Mouse (Mus musculus): ENCODE results near the gene Itpkb. TPM values are rescaled to one million over a fixed set of nuclear protein-coding genes. Genes with fewer than 3 reads are reported as not detected.

Itpkb gene
- polyA plus RNA-seq, 1 experiment: 0.03 TPM

DNA sequence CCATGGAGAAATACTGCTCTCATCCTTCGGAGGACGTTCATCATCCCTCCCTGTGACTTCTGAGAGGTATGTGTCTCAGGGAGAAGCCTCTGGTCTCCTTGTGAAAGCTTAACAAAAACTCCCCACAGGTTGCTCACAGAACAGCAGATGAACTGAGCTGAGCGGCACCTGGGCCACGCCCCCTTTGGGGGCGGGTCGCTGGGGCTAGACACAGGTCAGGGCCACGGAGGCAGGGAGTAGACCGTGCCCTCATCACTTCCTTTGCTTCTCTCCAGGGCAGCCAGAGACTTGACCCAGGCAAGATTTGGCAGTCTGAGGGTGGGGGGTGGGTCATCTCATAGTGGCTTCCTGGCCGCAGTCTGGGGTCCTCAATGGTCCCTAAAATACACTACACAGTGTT, 104.6 kb downstream of the Itpkb start:
- no peaks in the 10 kb centered on the region for H3K36me3 ChIP-seq (ENCODE audit: control insufficient read depth)
- no peak for TF ChIP-seq GATA1 (IDR thresholded peaks at IDR 0.05; ENCODE audit: low read length)
- no peak for TF ChIP-seq TAL1 (IDR thresholded peaks at IDR 0.05; ENCODE audit: low read length)
- no peaks in the 10 kb centered on the region for H3K4me1 ChIP-seq (ENCODE audit: control insufficient read depth)
- no peaks in the 10 kb centered on the region for H3K9me3 ChIP-seq (ENCODE audit: control insufficient read depth, low read length)
- no peak overlapping the region for H3K4me3 ChIP-seq (replicated peaks)
- H3K27me3 ChIP-seq (ENCODE audit: control insufficient read depth): peaks cover 40% of the 10 kb centered on the region

DNA sequence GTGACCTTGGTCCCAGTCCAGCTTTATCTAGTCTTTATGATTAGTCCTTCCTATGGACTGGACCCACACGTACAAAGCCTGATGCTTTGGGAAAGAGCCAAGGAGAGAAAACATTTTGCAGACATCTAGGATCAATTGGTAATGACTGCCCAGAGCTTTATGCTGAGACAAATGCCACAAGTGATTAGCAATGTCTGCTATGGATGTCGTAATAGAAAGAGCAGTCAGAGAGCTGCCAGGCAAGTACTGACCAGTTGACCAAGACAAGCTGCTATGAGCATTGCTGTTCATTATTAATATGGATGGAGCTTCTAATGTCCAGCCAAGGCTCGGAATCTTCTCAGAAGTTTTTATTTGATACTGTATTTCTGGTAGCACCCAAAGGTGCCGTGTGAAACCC, 109.2 kb downstream of the Itpkb start:
- H3K9me3 ChIP-seq (ENCODE audit: control insufficient read depth, low read length): no peaks in the 10 kb centered on the region
- H3K27me3 ChIP-seq (ENCODE audit: control insufficient read depth): peaks cover 9% of the 10 kb centered on the region
- H3K36me3 ChIP-seq (ENCODE audit: control insufficient read depth): no peaks in the 10 kb centered on the region
- H3K4me3 ChIP-seq (replicated peaks): no peak overlapping the region
- no peaks in the 10 kb centered on the region for H3K4me1 ChIP-seq (ENCODE audit: control insufficient read depth)
- TF ChIP-seq TAL1 (IDR thresholded peaks at IDR 0.05; ENCODE audit: low read length) (no peak), GATA1 (IDR thresholded peaks at IDR 0.05; ENCODE audit: low read length) (no peak)

DNA sequence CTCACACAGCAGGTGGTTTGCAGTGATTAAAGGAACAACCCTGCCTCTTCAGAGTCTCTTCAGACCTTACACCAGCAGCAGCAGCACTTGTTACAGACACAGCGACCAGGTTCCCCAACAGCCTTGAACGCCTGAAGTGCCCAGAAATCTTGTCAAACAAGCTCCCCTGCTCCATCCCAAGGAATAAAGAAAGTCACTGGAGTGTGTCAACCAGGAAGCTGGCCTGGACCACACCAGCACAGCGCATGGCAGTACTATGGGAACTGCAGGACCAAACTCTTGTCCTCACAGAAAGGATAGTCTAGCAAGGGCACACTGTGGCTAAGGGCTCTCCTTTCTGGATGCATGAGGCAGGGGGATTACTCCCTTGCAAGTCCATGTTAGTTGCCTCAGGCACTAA, 114.1 kb downstream of the Itpkb start:
- peaks cover 2% of the 10 kb centered on the region; the same call in 1 of the 2 replicates for H3K27me3 ChIP-seq (ENCODE audit: control insufficient read depth)
- no peaks in the 10 kb centered on the region for H3K36me3 ChIP-seq (ENCODE audit: control insufficient read depth)
- TF ChIP-seq GATA1 (IDR thresholded peaks at IDR 0.05; ENCODE audit: low read length) (no peak), TAL1 (IDR thresholded peaks at IDR 0.05; ENCODE audit: low read length) (no peak)
- no peaks in the 10 kb centered on the region for H3K9me3 ChIP-seq (ENCODE audit: control insufficient read depth, low read length)
- no peak overlapping the region for H3K4me3 ChIP-seq (replicated peaks)
- no peaks in the 10 kb centered on the region for H3K4me1 ChIP-seq (ENCODE audit: control insufficient read depth)

- H3K9me3 ChIP-seq (ENCODE audit: control insufficient read depth, low read length): no peaks in the 10 kb centered on the region
- no peak overlapping the region for H3K4me3 ChIP-seq (replicated peaks)
- H3K36me3 ChIP-seq (ENCODE audit: control insufficient read depth): no peaks in the 10 kb centered on the region
- H3K4me1 ChIP-seq (ENCODE audit: control insufficient read depth): no peaks in the 10 kb centered on the region
- TF ChIP-seq GATA1 (IDR thresholded peaks at IDR 0.05; ENCODE audit: low read length) (no peak), TAL1 (IDR thresholded peaks at IDR 0.05; ENCODE audit: low read length) (no peak)
- no peaks in the 10 kb centered on the region for H3K27me3 ChIP-seq (ENCODE audit: control insufficient read depth)
Measured at GRCm38 (mm10) chr1:180449641-180450040, 119.4 kb downstream of the Itpkb start.

GRCm38 (mm10) chr1:180458274-180458673, 128.0 kb downstream of the Itpkb start:
- TF ChIP-seq GATA1 (IDR thresholded peaks at IDR 0.05; ENCODE audit: low read length) (no peak), TAL1 (IDR thresholded peaks at IDR 0.05; ENCODE audit: low read length) (no peak)
- H3K36me3 ChIP-seq (ENCODE audit: control insufficient read depth): no peaks in the 10 kb centered on the region
- H3K27me3 ChIP-seq (ENCODE audit: control insufficient read depth): no peaks in the 10 kb centered on the region
- H3K4me3 ChIP-seq (replicated peaks): no peak overlapping the region
- H3K9me3 ChIP-seq (ENCODE audit: control insufficient read depth, low read length): no peaks in the 10 kb centered on the region
- H3K4me1 ChIP-seq (ENCODE audit: control insufficient read depth): no peaks in the 10 kb centered on the region

DNA sequence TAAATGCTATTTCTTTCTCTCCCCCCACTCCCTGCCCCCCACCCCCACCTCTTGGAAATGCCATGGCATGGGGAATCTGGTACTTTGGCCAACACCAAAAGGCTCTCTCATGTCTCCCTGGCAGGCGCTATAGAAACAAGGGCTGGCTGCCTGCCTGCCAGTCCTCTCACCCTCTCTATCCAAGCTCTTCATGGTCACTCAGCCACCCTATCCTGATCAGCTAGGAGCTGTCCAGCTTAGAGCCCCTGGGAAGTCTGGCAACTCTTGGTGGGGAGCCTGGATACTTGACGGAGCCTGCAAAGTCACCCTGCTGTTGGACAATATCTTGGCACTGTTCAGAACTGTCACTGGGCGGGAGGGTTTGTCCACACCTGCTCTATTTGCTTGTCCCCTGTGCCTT, 128.4 kb downstream of the Itpkb start:
- Histone ChIP-seq H3K27me3 (ENCODE audit: control insufficient read depth) (no peaks in the 10 kb centered on the region), H3K36me3 (ENCODE audit: control insufficient read depth) (no peaks in the 10 kb centered on the region)
- TF ChIP-seq GATA1 (IDR thresholded peaks at IDR 0.05; ENCODE audit: low read length) (no peak), TAL1 (IDR thresholded peaks at IDR 0.05; ENCODE audit: low read length) (no peak)

DNA sequence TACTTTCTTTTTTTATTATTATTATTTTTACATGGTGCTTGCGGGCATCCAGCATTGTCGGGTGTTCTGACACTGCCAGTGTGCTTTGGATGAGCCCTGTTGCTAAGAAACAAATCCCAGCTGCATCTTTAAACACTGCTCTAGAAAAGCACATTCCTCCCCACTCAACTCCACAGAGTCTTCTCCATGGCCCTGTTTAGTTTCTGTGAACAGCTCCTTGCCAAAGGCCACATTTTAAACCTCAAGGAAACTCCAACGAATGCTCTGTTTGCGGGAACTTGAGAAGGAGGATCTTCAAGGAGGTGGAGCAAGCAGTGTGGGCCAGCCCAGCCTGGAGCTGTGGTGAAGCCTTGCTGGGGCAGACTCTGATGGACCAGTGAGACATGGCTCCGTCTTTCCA, 130.4 kb downstream of the Itpkb start:
- H3K4me3 ChIP-seq (replicated peaks): no peak overlapping the region
- no peaks in the 10 kb centered on the region for H3K27me3 ChIP-seq (ENCODE audit: control insufficient read depth)
- H3K9me3 ChIP-seq (ENCODE audit: control insufficient read depth, low read length): no peaks in the 10 kb centered on the region
- no peaks in the 10 kb centered on the region for H3K36me3 ChIP-seq (ENCODE audit: control insufficient read depth)
- H3K4me1 ChIP-seq (ENCODE audit: control insufficient read depth): no peaks in the 10 kb centered on the region
- no peak for TF ChIP-seq GATA1 (IDR thresholded peaks at IDR 0.05; ENCODE audit: low read length)

More for the DNA sequence above, 128.4 kb downstream of the Itpkb start:
- no peaks in the 10 kb centered on the region for H3K4me1 ChIP-seq (ENCODE audit: control insufficient read depth)
- no peak overlapping the region for H3K4me3 ChIP-seq (replicated peaks)
- no peaks in the 10 kb centered on the region for H3K9me3 ChIP-seq (ENCODE audit: control insufficient read depth, low read length)

DNA sequence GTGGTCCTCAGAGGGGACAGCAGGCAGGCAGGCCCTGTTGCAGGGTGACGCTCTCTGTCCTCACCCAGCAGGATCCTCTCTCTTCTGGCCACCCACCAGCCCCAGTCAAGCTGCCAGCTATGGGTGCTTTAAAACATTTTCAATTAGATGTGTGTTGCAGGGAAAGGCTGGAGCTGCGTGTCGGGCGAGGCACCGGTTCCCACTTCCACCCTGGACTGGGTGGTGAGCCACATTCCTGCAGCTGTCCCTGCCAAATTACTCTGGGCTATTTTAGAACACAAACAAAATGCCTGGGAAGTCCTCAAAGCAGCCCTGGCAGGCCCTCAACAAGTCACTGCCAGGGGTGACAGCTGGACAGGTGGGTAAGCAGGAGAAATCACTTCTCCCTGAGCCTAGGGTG, 132.1 kb downstream of the Itpkb start:
- TF ChIP-seq GATA1 (IDR thresholded peaks at IDR 0.05; ENCODE audit: low read length) (no peak), TAL1 (IDR thresholded peaks at IDR 0.05; ENCODE audit: low read length) (no peak)
- H3K36me3 ChIP-seq (ENCODE audit: control insufficient read depth): no peaks in the 10 kb centered on the region
- H3K27me3 ChIP-seq (ENCODE audit: control insufficient read depth): no peaks in the 10 kb centered on the region
- no peaks in the 10 kb centered on the region for H3K9me3 ChIP-seq (ENCODE audit: control insufficient read depth, low read length)
- no peak overlapping the region for H3K4me3 ChIP-seq (replicated peaks)
- no peaks in the 10 kb centered on the region for H3K4me1 ChIP-seq (ENCODE audit: control insufficient read depth)

DNA sequence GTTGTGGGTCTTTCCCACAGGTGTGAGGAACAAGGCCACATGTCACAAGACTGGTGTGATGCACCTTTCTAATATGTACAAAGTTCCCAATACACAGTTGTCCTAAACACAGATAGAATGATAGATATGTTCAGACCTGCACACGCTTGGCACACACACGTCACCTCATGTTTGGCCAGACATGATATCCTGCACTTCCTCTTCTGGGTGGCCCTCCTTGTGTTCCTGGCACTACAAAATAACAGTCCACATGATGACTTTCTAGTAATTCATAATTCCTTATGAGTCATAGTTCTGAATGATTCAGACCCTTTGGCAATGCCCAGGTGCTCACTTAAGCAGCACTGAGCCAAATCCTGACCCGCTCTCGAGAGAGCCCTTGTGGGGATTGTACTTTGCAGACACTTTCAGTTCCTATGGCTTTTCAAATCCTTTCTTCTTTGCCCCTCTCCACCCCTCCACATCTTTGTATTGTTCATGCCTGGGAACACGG, 132.7 kb downstream of the Itpkb start:
- no peak for TF ChIP-seq TAL1 (IDR thresholded peaks at IDR 0.05; ENCODE audit: low read length)
- H3K4me1 ChIP-seq (ENCODE audit: control insufficient read depth): no peaks in the 10 kb centered on the region
- no peaks in the 10 kb centered on the region for H3K27me3 ChIP-seq (ENCODE audit: control insufficient read depth)
- H3K4me3 ChIP-seq (replicated peaks): no peak overlapping the region
- H3K9me3 ChIP-seq (ENCODE audit: control insufficient read depth, low read length): no peaks in the 10 kb centered on the region
- no peaks in the 10 kb centered on the region for H3K36me3 ChIP-seq (ENCODE audit: control insufficient read depth)

GRCm38 (mm10) chr1:180464357-180464756, 134.1 kb downstream of the Itpkb start:
- Histone ChIP-seq H3K4me1 (ENCODE audit: control insufficient read depth) (no peaks in the 10 kb centered on the region), H3K4me3 (replicated peaks) (no peak overlapping the region), H3K36me3 (ENCODE audit: control insufficient read depth) (no peaks in the 10 kb centered on the region), H3K9me3 (ENCODE audit: control insufficient read depth, low read length) (no peaks in the 10 kb centered on the region), H3K27me3 (ENCODE audit: control insufficient read depth) (no peaks in the 10 kb centered on the region)
- TF ChIP-seq TAL1 (IDR thresholded peaks at IDR 0.05; ENCODE audit: low read length): no peak
- no peak for TF ChIP-seq GATA1 (IDR thresholded peaks at IDR 0.05; ENCODE audit: low read length)
